Mouse (Mus musculus) spleen, postnatal 4 days (tissue): ENCODE measurements at regions not wholly inside any gene's neighbourhood (a gene's known extent, or its start where the extent isn't known, plus 50 kb on each side); places are given as distances from the start of the nearest gene placed in this dataset.

ENCODE experiments used
- DNase-seq, 2 experiments: peaks; one replicate each; pipeline ENCODE4 v3.0.0; 2022; ENCODE audit warnings: low spot score in 2 of 2

DNA sequence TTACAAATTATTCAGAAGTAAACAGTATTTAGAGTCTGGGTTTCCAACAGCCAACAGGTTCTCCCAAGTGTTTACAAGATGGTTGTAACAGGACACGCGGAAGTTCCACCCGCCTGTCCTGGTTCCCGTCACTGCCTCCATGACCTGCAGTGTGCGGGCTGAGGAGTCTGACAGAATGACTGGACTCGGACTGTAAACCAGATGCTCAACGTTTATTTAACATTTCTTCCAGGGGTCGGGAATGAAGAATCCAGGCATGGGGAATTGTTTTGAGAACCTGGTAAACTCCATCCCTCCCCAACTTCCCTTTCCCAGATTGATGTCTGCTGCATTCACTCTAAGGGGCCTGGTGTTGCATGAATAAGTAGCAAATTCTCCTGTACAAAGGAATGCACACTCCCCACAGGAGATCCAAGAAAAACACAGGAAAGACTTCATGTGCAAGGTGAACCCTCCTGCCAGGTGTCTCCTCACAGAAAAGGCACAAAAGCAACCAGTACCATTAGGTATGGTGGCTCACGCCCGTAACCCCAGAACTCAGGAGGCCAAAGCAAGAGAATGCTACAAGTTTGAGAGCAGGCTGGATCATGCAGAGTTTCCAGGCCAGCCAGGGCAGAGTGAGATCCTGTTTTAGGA, 151.1 kb upstream of the Irf2bp2 start:
- DNase-seq, result no peak

DNA sequence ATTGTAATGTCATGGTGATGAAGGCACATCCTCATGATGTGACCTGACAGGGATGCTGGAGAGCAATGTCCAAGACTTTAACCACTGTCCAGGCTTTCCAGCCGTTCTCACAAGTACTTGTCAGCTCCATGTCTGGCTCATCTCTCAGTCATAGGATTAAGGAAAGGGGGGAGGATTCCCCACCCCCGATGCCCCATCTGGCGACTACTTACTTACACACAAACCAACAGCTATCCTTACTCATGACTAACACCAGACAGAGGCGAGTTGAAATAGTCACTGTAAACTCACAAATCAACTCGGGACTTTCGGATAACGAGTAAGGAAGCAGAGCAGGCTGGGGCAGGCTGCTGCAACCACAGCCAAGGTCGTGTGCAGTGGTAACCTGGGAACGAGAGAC, 149.5 kb upstream of the Irf2bp2 start:
- DNase-seq, result no peak

DNA sequence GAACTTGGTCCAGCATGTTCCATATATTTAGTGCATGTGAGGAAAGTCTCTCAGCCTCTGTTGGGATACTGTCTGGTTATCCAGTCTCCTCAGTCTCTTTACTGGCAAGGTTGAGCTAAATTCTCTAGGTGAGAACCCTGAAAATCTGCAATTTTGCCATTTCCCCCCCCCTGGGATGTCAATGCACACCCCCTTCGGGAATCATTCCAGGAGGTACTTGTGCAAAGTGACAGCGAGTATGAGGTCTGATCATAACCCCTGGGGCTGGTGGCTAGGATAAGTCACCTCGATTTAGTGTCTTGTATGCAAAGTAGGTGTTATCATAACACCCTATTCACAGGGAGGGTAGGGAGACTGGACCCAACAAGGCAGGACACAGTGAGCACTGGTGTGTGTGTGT, 148.3 kb upstream of the Irf2bp2 start:
- DNase-seq, result no peak

DNA sequence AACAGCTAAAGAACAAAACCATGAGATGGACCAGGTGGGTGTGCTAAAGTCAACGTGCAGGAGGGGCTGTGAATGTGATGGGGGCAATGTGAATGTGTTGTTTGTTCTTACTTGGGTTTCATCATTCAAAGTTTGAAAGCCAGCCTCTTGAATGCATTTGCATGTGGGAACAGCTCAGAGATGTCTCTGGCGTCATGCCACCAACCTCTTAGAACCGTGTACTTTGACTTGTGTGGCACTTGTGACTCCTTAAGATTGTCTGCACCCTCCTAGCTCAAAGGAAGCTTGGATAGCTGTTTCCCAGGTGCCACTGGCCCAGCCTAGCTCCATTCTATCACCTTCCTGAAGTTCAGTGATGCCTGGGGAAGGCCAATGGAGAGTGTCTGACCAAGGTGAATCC, 147.2 kb upstream of the Irf2bp2 start:
- DNase-seq, result no peak

DNA sequence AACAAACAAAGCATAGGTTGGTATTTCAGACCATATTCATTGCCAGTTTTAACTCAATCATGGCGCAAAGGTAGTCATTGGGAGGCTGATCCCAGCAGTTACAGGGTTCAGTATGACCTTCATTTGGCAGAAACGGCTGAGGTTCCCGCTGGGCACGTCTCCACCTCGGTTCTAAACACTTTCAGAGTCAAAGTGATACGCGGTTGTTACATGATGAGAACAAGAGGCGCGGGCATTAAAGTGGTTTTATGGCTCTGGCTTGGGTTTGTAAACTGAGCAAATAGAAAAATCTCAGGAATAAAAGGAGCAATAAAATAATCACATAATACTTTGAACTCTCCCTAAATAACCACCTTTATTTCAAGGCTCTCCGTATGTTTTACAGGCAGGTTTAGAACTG, 146.0 kb upstream of the Irf2bp2 start:
- no peak for DNase-seq

DNA sequence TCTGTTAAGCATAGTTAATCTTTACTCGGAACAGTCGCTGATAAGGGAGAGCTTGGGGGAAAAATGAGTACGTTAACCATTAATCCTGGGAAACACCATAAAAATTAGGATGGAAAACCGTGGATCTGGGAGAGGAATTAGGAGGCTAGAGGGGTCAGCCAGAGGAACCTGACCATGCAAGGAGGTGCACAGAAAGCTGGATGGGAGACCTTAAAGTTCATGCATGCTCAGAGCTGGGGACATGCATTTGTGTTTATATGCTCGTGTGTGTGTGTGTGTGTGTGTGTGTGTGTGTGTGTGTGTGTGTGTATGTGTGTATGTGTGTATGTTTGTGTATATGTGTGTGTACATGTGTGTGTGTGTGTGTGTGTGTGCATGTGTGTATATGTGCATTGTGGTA, 143.2 kb upstream of the Irf2bp2 start:
- DNase-seq, result no peak

DNA sequence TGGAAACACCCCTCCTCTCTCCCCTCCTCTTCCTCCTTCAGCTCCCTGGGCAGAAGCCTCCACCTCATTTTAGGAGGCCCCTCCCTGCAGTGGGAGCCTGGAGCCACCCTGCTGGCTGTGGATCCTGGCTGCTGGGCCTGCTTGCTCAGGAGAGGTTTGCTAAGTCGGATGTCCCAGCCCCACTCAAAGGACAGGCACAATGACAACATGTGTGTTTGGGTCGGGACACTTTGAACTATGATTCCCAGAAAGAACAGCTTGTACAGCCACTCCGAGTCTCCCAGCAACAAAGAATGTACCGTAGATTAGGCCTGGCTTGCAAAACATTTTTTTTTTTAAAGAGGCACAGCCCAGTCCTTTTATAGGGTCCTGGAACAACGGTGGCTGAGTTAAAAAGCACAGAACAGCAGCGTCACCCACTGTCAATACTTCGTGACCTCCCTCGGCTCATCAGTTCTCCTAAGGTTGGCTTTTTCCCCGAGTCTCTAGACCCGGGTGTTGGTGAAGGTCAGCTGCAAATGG, 142.7 kb upstream of the Irf2bp2 start:
- DNase-seq, result no peak

DNA sequence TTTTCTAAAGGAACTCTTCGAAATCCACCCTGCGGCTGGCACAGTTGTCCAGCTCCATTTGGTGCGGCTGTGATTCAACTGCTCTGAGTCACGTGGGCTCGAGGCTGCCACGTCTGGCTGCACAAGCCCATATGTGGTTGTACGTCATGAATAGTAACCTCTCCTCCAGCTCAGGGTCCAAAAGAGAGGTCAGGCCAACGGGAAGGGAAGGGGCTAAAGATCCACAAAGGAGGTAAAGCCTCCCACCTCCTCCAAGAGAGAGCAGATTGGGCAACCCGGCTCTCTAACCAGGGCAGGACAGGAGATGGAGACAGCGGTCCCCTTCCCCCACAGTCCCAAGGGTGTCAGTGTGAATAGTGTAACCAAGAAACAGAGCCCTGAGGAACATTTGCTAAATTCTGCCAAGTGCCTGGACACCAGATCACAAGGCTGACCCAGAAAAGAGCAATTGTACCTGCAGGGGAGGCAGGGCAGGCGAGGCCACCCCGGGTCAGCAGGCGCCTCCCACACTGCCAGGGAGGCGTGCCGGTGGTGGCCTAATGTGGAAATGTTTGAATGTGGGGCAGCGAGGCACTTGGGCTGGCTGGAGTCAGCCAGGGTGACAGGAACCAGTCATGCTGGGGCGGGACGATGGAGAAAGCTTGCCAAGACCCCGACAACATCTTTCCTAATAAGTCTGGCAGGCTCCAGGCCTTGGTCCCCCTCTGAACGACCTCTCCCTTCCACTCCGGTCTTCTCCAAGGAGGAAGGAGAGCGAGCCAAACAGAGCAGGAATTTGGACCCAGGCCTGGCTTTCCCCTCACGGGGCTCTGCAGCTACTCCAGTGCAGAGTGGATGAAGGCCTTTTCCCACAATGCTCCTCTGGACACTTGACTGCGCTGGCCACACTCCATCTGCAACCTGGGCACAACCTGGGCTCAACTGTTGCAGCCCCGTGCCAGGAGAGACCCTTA, 142.0 kb upstream of the Irf2bp2 start:
- peak; percentile 46 to 70 for DNase-seq

DNA sequence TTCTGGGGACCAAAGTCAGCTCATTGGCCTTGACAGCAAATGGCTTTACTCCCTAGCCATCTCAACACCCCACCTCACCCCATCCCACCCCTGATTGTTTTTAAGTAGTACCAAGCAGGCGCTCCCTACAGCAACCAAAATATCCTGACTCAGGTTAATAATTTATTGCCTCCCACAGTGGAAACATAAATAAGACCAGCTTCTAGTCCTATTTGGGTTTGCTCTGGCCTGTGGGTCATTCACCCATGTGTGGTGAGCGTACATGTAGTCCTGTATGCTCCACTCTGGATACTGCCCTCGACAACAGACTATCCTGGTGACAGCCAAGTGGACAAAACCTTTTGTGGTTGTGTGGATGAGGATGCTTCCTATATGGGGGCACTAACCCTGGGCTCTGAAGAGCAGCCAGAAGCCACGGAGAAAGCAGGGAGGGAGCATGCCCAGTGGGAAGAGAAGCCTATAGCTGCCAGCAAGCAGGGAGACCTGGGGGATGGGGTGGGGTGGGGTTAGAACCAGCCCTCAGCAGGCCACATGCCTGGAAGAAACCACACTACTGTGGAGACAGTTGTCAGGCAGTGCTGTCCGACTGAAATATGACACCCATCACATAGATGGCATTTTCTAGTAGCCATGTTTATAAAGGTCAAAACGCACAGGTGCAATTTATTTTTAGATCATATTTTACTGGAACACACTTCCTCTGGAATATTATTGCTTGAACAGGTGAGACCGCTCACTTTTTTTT, 141.1 kb upstream of the Irf2bp2 start:
- DNase-seq, result no peak

DNA sequence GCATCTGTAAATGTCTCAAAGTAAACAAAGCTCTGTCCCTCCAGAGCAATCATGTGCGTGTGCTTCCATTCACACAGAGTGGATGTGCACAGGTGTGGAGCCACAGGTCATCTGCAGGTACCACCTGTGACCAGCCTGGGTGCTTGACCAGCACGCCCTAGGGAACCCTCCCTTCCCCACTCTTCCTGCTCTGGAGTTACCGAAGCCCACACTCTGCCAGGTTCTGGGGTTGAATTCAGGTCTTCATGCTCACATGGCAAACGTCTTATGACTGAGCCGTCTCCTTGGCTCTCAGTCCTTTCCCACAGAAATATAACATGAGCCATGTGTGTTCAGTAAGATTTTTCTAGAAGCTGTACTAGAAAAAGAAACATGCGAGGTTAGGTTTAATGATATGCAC, 140.0 kb upstream of the Irf2bp2 start:
- DNase-seq, result no peak

DNA sequence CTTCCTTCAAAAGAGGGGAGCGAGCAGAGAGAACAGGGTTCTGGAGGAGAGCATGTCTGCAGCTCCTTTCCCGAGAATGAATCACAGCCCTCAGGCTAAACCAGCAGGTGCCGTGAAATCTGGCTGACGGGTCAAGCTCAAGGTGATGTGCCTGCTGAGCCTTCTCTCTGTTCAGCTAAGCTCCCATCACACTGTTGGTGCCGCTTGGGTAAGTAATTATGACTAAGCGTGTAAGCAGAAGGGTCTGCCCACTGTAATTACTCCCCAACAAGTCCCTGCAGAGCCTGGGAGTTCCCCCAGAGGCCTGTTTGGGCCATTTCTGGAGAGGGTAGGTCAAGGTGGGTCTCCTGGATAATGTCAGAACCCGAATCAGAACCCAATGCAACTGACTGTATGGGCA, 139.5 kb upstream of the Irf2bp2 start:
- DNase-seq, result no peak

DNA sequence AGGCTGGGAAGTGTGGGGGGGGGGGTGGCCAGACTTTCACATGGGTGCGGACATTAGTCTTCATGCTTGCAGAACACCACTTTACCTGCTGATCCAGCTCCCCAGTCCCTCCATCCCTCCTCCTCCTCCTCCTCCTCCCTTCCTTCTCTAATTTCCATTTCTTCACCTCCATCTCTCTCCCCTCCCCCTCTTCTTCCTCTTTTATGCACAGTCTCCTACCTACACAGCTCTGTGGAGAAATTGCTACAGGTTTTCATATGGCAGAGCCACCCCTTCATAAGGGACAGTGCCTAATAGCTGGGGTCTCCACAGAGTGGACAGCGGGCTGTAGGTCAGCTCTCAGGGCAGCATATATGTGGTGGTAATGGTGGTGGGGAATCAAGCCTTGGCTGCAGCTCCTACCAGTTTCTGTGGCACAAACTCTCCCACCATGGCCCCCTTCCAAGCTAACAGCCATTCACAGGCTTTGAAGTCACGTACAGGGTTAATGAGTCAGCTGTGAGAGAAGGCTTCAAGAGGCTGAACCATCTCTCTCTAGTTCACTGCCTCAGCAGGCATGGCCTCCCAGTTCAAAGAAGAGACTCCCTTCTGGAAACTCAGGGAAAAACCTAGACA, 136.3 kb upstream of the Irf2bp2 start:
- DNase-seq, result no peak

DNA sequence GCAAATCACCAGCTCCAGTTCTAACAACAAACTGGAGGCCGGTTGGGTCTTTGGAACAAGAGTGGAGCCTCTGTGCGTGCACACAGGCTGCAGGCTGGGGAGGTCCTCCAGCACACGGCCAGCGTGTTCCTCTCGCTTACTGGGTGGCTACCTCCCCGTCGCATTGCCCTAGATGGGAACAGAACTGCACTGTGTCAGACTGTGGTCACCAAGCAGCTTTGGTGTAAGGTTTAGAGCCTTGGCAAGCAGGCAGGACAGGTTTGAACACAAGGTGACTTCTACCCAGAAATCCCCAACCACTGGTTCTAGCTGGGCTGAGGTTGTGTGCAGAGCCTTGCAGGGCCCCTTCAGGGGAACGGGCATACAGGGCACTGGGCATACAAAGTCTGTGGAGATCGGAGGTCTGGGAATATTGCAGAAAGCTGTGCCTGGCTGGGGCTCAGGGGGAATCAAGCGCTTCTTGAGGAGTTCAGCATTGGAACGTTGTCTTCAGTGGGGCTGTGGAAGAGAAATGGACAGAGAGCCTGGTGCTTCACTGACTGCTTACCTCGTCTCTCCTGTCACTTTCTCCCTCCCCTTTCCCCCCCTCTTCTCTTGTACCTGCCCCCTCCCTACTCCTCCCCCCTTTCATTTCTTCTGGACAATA, 135.3 kb upstream of the Irf2bp2 start:
- DNase-seq, result no peak

DNA sequence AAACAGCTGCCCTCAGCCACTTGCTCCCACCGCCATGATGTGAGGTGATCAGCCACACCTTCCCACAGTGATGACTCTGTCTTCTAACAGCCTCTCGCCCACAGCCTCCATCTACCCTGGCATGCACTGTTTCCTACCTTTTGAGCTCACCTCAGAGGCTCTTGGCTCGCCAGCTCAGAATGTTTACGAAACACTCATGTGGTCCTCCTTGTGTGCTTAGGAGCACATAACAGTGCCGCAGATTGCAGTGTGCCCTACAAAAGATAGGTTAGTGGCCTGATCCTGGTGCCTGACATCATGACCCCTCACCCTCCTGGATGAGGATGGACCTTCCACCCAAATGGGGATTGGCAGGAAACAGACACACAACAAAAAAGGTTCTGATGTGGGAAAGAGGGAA, 134.3 kb upstream of the Irf2bp2 start:
- no peak for DNase-seq

DNA sequence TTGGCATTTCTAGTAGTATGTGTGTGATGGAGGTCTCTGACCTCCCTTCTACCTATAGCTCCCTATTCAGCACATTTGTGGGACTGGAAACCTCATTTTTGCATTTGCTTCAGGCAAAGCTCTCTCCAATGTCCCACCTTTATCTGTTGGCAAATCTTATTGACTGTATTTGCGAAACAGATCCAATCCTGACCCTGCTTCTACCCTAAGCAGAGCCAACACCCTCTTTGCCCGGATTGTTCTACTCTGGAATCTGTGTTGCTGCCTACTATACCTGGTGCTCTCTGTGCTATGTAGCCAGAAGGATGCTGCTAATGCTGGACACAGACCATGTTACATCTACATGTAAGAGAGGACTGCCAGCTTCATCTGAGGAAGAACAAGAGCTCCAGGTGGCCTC, 133.3 kb upstream of the Irf2bp2 start:
- no peak for DNase-seq

DNA sequence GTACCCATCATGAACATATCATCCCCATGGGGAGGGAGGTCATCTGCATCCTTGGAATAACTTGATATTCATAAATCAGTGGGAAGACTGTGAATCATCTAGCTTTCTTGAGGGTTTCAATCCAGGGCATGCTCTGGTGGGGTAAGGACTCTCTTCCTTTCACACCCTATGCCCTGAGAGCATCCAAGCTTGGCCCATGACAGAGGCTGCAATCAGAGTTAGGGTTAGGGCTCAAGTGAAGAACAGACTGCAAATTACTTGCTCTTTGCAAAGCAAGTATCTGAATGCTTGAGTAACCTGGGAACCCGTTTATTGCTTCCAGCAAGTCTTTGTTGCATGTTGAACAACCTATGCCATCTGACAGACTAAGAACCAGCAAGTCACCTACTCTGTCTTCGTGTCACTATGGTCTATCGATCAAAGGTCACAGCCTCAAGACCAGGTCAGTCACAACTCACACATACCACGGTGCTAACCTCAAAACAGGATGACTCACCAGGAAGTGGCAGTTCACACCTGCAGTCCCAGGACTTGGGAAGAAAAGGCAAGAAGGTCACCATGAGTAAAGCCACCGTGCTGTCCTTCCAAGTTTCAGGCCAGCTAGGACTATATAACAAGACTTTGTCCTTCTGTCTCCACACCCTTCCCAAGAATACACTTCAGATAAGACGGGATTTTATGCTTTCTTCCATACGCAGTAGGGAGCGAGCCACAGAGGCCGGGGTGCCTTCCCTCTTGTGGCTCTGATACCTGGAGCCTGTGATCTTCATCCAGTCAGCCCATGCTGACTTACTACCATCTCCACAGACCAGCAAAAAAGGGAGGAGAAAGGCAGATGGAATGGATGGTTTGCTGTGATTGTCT, 129.7 kb upstream of the Irf2bp2 start:
- no peak for DNase-seq

DNA sequence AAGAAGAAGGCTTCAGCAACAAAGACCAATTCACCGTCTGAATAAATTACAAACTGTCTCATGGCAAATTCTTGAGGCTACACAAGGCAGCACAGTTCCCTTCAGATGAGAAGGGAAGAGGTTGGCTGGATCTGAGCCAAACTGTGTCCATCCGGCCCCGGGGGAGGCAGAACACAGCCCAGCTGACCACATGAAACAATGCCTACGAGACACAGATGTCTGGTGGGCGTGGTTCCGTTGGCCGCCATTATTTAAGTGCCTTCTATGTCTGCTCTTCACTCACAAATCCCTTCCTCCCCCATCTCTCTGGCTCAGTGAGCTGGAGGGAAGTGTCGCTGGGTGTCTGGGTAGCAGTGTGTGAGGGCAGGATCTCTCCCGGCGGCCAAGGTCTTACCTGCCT, 127.8 kb upstream of the Irf2bp2 start:
- no peak for DNase-seq

DNA sequence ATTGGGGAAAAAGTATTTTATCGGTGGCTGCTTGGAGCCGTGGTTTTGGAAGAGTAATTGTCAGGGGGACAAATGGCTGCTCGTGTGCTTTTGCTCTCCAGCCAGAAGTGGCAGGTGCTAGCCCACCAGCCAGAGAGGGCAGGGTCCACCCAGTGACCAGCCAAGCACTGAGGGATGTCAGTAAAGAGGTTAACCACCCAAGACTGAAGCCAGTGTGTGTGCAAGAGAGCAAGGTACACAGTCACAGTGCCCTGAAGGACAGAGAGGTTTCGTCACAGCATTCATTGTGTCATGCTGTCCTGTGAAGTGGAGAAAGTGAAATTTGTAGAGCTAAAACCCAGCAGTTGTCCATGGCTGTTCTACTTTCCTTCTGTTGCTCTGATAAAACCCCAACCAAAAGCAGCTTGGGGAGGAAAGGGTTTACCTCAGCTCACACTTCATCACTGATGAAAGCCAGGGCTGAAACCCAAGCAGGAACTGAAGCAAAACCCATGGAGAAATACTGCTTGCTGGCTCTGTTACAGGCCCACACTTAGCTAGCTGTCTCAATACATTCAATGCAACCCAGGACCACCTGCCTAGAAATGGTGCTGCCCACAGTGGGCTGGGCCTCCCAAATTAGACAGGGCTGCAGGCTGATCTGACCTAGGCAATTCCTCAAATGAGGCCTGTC, 126.8 kb upstream of the Irf2bp2 start:
- no peak for DNase-seq

DNA sequence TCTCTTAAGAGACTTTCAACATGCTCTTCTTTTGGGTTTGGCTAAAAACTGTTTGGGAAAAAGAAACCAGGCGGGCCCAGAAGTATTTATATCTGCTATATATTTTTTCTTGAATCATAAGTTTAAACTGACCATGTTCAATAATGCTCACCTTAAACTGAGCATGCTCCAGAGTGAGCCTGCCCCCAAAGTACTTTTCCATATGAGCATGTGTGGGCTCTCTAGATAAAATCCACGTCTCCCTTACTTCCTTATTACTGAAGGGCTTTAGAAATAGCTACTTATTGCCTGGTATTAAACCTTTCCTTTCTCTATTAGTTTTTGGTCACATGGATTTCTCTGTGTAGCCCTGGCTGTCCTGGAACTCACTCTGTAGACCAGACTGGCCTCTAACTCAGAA, 126.0 kb upstream of the Irf2bp2 start:
- no peak for DNase-seq

DNA sequence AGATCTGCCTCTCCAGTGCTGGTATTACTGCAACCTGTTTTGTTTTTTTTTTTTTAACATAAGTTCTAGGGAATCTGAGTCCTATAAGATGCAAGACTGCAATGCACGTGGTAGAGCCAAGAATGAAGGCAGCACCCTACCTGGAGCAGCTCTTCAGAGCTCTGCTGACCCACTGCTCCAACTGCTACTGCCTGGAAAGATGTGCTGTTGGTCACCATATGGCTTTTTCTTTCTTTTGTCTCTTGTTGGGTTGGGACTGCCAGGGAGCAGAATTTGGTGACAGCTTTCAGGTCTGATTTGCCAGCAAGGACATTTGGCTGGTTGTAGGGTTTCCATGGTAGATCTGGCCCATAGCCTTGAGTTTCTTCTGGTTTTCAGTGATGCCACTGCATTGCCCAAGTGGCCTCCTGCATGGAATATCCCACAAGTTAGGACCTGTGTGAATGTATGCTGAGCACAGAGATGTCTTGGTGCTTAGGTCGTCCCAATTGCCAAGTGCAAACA, 123.9 kb upstream of the Irf2bp2 start:
- DNase-seq, result no peak
